Mouse (Mus musculus): ENCODE results near the gene Fam196b. TPM values are rescaled to one million over a fixed set of nuclear protein-coding genes. Genes with fewer than 3 reads are reported as not detected.

Fam196b gene
- total and polyA plus RNA-seq, 3 experiments = 0.13 to 0.38 TPM; not detected in 1

DNA sequence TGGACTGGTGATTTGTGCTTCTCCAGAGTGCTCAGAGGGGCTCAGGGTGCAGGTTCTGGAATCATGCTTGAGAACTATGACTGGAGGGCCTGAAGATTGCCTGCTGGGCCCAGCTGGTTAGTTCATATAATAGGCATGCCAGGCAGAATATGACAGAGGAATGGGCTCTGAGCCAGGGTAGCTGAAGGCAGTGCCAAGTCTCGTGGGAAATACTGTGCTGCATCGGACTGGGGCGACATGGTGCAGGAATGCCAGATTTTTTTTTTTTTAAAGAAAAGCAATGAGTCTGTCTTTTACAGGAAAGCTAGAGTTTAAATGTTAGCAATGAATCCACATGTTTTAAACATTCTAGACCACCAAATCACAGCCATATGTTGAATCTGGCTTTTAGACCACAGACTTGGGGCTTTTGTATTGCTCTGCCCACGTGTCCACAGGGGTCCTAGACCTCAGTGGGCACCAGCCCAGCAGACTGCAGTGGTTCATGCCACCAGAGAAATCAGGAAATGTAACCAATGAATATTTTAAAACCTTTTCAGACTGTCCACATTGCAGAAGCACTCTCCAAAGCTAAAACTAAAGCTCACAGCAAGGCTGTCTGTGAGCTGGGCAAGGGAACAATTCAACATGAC is 33.8 kb downstream of the Fam196b start:
- no peak for TF ChIP-seq KAT2A (IDR thresholded peaks at IDR 0.05; ENCODE audit: insufficient replicate concordance, low read length)
- no peak for TF ChIP-seq SMC3 (IDR thresholded peaks at IDR 0.05; ENCODE audit: low read depth, low read length)
- TF ChIP-seq UBTF (IDR thresholded peaks at IDR 0.05; ENCODE audit: low read depth, low read length) = no peak
- Histone ChIP-seq H3K4me3 (replicated peaks in 1 of 3; ENCODE audit: low read depth in 2 of 3, low read length in 2 of 3, poor library complexity in 1 of 3) (no peak overlapping the region), H3K4me2 (ENCODE audit: insufficient read depth, low read depth, poor library complexity, severe bottlenecking) (no peak overlapping the region), H3K36me3 (replicated peaks in 1 of 2; ENCODE audit: control insufficient read depth in 1 of 2, insufficient read depth in 1 of 2, low read length in 1 of 2) (peaks cover 8 to 71% of the 10 kb centered on the region in 2 experiments), H3K9ac (ENCODE audit: insufficient read depth, low read depth) (no peak overlapping the region), H3K27me3 (replicated peaks) (no peaks in the 10 kb centered on the region), H3K79me2 (replicated peaks; ENCODE audit: control insufficient read depth, extremely low read depth, insufficient read depth, poor library complexity, severe bottlenecking) (no peaks in the 10 kb centered on the region), H3K9me3 (replicated peaks; ENCODE audit: low read length) (no peaks in the 10 kb centered on the region), H3K4me1 (ENCODE audit: control insufficient read depth in 1 of 2, insufficient read depth in 2 of 2) (peaks cover 17 to 59% of the 10 kb centered on the region in 2 experiments), H3K27ac (ENCODE audit: insufficient read depth, low read depth) (no peak overlapping the region)
- in situ Hi-C loops (cut with MboI; ENCODE audit: low pct_ligation_motif_present, low pct_unique_long_range_greater_than_20kb, low sequenced_read_pairs) (no loop called here), dilution Hi-C loops (cut with MboI; ENCODE audit: extremely low pct_ligation_motif_present, extremely low pct_unique_long_range_greater_than_20kb, low sequenced_read_pairs) (no loop called here)
- DNase-seq (ENCODE audit: extremely low read depth) = no peak

GRCm38 (mm10) chr11:34349453-34350056 is 34.9 kb downstream of the Fam196b start:
- Histone ChIP-seq H3K36me3 (replicated peaks in 1 of 2; ENCODE audit: control insufficient read depth in 1 of 2, insufficient read depth in 1 of 2, low read length in 1 of 2) (peaks cover 14 to 75% of the 10 kb centered on the region in 2 experiments), H3K9ac (ENCODE audit: insufficient read depth, low read depth) (no peak overlapping the region), H3K27ac (ENCODE audit: insufficient read depth, low read depth) (no peak overlapping the region), H3K4me1 (ENCODE audit: control insufficient read depth in 1 of 2, insufficient read depth in 2 of 2) (peaks cover 6 to 48% of the 10 kb centered on the region in 2 experiments), H3K27me3 (replicated peaks) (no peaks in the 10 kb centered on the region), H3K9me3 (replicated peaks; ENCODE audit: low read length) (no peaks in the 10 kb centered on the region), H3K4me2 (ENCODE audit: insufficient read depth, low read depth, poor library complexity, severe bottlenecking) (no peak overlapping the region), H3K4me3 (replicated peaks in 1 of 3; ENCODE audit: low read depth in 2 of 3, low read length in 2 of 3, poor library complexity in 1 of 3) (no peak overlapping the region), H3K79me2 (replicated peaks; ENCODE audit: control insufficient read depth, extremely low read depth, insufficient read depth, poor library complexity, severe bottlenecking) (no peaks in the 10 kb centered on the region)
- dilution Hi-C loops (cut with MboI; ENCODE audit: extremely low pct_ligation_motif_present, extremely low pct_unique_long_range_greater_than_20kb, low sequenced_read_pairs) (no loop called here), in situ Hi-C loops (cut with MboI; ENCODE audit: low pct_ligation_motif_present, low pct_unique_long_range_greater_than_20kb, low sequenced_read_pairs) (no loop called here)
- no peak for DNase-seq (ENCODE audit: extremely low read depth)
- TF ChIP-seq JUN (IDR thresholded peaks at IDR 0.05; ENCODE audit: insufficient read depth, low read depth, low read length) (no peak), MAZ (IDR thresholded peaks at IDR 0.05; ENCODE audit: low read depth, low read length) (no peak), MYC (IDR thresholded peaks at IDR 0.05; ENCODE audit: low read depth, low read length) (no peak), MXI1 (IDR thresholded peaks at IDR 0.05; ENCODE audit: low read depth, low read length) (no peak), CHD2 (IDR thresholded peaks at IDR 0.05; ENCODE audit: low read length) (no peak), MAFK (IDR thresholded peaks at IDR 0.05; ENCODE audit: insufficient replicate concordance, low read length) (no peak), SIN3A (IDR thresholded peaks at IDR 0.05; ENCODE audit: low read length) (no peak), ELF1 (IDR thresholded peaks at IDR 0.05; ENCODE audit: low read depth, low read length) (no peak), ZMIZ1 (IDR thresholded peaks at IDR 0.05; ENCODE audit: low read depth, low read length) (no peak), ETS1 (conservative IDR thresholded peaks at IDR 0.05; ENCODE audit: low read depth, low read length) (no peak), ZC3H11A (IDR thresholded peaks at IDR 0.05; ENCODE audit: low read depth, low read length) (no peak)
